Mouse (Mus musculus): ENCODE data around the gene Ephb6.
A peak's percentile ranks its signal among the peaks of the same experiment; 100 is the strongest.
"Not testable (repeated sequence)": the region's sequence is repeated elsewhere in the genome, so short reads cannot be mapped to it uniquely, and the experiment has no call there.

The Ephb6 gene

DNA sequence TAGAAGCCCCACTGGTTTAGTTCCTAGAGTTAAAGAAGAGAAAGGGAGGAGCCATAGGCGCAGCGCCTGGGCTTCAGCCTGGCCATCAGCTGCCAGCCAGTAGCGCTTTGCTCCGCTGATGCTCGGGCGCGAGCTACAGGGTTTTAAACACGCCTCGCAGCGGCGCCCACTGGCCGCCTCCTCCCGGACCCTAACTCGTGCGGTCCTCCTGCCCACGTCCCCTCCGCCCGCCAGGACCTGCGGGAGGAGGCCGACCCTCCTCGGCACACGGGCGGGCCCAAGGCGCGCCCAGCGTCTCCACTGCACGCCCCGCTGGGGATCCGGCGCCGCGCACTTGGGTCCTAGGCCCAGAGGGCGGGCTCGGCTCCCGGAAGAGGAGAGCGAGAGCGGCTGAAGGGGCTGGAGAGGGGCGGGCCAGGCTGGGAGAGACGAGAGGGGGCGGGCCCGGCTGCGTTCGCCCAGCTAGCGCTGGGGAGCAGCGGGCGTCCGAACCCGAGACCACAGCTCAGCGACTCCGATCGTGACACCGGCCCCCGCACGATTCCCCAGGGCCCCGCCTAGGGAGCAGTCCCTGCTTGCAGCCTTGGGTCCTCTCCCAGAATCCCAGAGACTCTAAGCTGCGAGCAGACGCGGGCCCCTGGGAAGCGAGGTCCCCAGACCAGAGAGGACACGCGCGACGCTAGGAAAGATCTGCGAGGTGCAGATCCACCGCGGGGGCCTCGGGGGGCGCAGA, at the start of gene Ephb6:
Gene Ephb6 (plus strand): TSS at position 422 of the 733 bp plus-strand sequence.
- peak; percentile 83 for DNase-seq (ENCODE audit: low spot score in 2 of 2)

DNA sequence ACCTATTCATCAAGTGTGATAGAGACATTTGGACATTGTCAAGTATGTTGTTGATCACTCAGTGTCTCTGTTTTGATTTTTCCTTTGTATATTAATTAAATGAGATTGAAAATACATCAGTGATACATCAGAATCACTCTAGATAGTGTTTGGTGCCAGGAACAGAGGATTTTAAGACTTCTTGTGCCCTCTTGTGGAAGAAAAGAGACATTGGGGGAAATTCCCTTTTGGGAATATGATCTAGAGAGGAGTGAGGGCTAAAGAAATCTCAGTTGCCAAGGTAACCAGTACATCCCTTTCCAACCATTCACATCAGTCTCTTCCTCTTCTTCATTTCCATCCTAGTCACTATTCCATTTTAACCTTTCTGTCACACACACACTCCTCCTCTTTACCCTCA, 48.9 kb upstream of the Ephb6 start:
- no peak for DNase-seq (ENCODE audit: low spot score in 2 of 2)

DNA sequence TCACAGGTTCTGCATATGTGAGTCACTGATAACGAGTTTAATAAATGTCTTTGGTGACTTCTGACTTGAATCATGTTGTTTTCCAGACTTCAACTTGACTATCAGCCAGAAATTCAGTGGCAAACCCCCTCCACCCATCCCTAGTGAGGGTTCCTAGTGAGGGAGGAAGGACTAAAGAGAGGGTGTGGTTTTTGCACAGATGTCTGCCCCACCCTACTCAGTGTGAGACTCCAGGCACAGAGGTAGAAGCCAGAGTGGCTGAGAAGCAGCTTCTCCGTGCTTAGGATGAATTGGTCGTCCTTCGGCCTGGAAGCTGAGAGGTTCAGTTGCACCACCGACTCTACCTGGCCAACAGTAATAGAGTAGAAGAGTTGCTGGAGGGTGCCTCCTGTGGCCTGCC, 47.8 kb upstream of the Ephb6 start:
- no peak for DNase-seq (ENCODE audit: low spot score in 2 of 2)

DNA sequence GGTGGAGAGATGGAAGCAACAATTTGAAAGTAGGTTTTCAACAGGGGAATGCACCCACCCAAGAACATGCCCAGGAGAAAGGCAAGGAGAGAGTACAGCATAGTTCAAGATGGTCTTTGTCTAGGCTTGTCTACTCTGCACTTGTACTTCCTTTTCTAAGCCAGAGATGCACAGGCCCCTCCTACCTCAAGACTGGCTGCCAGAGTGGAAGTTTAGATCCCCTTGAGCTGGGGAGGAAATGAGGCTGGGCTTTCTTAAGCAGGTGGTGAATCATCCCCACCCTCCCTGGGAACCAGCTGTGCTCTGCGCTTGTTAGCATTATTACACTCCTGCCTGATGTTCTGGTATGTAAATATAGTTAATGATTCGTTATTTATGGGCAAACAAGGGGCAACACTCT, 47.0 kb upstream of the Ephb6 start:
- DNase-seq (ENCODE audit: low spot score in 2 of 2): no peak

DNA sequence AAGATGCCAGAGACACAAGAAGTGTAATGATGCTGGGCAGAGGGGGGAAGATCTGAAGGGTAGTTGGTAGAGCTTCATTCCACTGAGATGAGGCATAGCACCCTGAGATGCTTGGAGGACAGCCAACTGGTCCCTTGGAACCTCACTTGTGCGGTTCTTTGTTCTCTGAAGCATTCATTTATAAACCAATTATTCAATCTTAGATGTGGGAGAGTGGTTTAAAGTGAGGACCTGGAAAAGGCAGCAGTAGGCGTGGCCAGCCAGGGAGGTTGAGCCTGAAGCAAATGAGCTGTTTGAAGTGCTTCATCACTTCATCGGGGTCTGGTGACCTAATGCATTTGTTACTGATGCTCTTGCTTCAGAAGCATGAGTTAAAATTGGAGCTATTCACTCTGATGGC, 46.0 kb upstream of the Ephb6 start:
- DNase-seq (ENCODE audit: low spot score in 2 of 2): no peak

DNA sequence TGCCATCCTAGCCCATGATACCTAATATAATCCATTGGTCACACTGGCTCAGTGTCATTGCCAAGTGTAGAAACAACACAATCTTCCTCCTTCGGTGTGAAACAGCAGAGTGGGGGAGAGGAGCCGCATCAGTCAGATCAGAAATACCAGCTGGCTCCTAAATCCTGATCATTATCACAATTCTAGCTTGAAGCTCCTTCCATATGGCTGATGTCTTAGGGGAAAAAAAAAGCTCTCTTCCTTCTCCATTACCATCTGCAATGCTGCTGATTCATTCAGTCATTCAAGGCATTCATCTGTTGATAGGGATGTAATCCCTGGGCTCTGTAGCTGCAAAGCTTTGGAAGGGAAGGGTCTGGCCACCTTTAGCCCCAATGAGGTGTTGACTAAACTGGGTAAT, 45.0 kb upstream of the Ephb6 start:
- DNase-seq (ENCODE audit: low spot score in 2 of 2): peak in 1 of 2 experiments; percentile 52

DNA sequence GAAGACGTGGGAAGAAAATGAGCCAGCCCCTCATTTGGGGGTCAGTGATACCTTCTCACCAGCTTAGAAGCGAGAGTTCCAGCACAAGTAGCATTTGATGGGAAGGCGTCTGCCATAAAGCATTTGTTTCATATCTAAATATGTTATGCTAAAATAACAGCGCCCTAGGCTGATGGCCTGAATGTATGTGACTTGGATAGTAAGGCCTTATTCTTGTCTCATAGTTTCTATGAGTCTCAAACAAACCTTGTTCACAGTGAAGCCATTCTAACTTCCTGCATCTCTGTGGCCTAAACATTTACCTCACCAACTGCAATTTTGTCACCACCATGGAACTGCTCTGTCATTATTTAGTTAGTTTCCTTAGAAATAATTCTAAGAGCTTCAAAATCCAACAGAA, 42.7 kb upstream of the Ephb6 start:
- DNase-seq (ENCODE audit: low spot score in 2 of 2): no peak

DNA sequence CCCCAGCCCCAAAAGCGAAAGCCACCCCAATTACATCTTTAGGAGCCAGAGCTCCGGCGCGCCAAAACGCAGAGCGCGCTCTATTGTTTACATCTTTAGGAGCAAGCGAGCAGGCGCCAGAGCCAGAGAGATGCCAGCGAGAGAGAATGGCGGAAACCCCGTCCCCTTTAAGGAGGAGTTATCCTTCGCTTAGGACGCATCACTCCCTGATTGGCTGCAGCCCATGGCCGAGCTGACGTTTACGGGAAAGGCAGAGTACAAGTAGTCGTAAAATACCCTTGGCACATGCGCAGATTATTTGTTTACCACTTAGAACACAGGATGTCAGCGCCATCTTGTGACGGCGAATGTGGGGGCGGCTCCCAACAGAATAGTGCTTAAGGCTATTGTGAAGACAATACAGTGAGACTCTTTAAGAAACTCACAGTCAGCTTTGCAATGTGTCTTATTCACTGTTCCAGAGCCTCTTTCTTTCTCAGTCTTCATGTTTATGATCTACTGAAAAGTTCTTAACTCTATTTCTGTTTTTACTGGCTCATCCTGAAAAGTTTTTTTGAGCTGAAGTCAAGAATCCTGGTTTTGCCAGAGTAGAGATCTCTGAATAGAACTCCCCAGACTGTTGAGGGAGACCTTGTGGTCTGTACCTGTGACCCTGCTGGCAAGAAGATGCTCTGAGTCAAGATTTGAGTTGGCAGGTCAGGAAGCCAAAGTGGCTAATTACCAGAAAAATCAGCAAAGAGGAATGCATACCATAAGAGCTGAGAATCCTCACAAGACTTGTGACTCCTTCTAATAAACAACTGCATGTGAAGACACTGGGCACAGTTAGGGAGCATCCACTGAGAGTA, 42.0 kb upstream of the Ephb6 start:
- not testable (repeated sequence) for DNase-seq (ENCODE audit: low spot score in 2 of 2)

DNA sequence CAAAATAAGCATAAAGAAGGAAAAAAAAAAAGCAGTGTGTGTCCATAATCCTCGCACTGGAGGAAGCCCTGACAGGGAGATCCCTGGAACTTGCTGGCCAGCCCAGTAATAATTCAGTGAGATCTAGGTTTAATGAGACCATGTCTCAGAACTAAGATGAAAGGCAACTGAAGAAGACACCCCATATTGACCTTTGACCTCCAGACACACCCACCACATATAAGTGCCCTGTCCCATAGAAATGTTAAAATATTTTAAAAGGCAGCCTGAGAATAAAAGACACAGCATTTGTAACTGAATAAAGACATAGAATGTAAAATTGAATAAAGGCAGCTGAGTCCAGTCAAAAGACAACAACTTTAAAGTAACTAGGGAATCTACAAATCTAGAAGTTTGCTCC, 40.0 kb upstream of the Ephb6 start:
- no peak for DNase-seq (ENCODE audit: low spot score in 2 of 2)

DNA sequence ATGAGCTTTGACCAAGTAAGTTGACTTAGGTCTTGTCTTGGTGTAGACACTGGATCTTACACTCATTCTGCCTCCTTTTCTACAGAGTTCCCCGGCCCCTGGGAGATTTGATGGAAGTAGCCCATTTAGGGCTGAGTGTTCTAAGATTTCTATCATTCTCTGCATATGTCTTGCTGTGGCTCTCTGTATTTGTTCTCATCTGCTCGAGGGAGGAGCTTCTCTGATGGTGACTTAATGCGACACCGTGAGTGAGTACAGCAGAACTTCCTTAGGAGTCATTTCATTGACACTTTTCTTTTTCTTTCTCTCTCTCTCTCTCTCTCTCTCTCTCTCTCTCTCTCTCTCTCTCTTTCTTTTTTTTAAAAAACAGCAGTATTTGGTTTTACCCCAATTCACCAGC, 38.3 kb upstream of the Ephb6 start:
- DNase-seq (ENCODE audit: low spot score in 2 of 2): no peak

DNA sequence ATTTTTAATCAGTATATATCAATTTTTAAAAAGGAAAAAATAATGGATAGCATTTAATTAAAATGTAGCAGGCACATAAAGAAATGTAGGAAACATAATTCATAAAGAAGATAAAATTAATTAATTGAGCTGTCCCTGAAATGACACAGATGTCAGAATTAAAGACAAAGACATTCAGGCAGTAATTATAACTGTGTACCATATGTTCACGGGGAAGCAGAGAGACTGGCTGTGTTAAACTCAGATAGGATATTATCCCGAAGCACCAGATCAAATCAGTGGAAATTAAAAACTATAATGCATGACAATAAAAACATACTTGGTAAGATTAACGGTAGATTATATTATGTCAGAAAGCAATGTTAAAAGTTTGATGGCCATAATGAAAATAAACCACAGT, 36.2 kb upstream of the Ephb6 start:
- no peak for DNase-seq (ENCODE audit: low spot score in 2 of 2)

DNA sequence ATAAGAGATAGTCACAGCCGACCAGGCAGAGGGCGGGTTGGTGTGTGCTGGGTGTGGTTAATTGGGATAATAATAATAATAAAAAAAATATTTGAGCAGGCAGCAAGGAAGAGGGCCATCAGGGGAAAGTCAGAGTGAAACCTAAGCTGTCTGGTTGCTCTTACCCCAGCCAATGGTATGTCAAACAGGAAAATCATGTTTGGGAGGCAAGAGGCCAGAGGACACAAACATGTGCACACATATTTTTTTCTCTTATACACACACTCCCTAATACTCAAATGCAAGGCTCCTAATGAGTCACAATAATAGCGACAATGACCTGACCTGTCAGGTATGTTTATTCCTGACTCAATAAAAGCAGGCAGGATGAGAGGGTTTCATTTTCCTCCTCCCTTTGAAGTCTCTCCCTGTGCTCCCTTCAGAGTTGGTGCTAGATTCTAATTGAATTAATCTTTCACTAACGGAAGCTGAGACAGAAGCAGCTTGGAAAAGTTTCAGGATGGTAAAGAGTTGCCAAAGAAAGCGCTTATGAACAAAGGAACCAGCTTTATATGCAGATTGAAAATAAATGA, 28.7 kb upstream of the Ephb6 start:
- DNase-seq (ENCODE audit: low spot score in 2 of 2): no peak

DNA sequence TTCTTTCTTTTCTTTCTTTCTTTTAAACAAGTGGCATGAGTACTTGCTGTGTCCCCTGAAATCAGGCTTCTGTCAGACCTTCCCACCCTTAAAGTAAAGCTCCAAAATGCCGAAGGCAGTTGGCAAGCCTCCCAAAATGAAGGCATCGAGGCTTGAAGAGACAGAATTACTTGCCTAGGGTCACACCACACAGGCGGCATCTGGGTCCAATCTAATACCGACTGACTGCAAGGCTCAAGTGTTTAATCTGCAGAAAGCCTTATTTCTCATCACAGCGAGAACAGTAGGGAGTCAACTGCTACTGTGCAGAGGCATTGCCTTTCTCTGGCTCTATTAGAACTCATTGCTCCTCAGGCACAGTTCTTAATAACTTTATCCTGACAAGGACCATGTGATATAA, 28.0 kb upstream of the Ephb6 start:
- no peak for DNase-seq (ENCODE audit: low spot score in 2 of 2)

DNA sequence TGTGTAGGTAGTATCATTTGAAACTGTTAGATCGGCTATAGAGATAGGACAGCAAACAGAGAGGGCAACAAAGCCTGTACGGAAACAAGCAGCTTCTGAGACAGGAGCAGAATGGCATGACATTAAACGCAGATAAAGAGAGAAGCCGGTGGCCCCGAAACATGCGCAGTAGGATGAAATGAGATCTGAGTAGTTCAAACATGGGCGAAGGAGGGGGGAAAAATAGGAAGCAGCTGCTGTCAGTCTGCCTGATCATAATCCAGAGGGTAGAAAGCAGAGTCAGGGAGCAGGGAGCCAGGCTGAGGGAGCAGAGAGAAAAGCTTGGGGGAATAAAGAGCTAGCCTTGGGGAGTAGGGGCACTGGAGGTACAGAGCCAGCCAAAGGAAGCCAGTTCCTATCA, 24.0 kb upstream of the Ephb6 start:
- DNase-seq (ENCODE audit: low spot score in 2 of 2): no peak

DNA sequence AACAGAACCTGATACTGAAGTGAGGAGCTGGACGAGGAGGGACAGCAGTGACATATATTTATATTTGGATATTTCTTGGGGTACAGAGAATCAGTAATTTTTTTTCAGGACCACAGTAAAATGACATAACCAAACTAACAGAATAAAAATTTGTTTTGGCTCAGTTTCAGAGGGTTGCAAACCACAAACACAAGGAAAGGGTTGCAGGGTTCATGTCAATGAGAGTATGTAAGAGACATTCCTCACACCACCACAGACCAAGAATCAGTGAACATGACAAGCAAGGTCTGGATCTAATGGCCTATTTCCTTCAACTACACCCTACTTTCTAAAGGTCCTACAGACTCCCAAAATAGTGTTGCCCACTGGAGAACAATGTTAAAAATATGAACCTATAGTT, 23.1 kb upstream of the Ephb6 start:
- no peak for DNase-seq (ENCODE audit: low spot score in 2 of 2)

DNA sequence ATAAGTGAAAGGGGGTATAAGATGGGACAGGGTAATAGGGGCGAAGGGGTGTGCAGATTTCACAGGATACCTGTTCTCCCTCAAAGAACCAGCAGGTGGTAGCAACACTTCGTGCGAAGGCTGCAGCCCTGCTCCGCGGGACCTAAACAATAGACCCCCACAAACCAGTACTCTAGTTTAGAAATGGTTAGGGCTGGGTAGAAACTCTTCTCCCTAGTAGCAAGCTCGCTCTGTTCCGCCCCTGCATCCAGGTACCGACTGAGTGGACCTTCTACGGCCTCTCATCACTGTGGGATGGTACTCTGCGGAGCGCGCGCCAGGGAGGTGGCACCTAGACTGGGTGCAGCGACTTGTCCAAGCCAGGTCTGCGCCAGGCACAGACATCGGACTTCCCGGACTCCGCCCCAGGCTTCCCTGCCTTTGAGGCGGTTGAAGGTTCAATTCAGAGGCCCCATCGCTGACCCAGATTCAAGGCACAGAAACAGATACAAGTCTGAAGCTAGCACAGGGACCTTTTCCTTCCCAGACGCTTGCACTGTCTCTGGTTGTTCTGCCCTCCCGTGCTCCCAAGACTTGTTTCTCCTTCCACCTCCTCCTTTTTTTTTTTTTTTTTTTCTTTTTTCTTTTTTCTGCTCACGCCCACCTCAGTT, 756 bp upstream of the Ephb6 start:
- DNase-seq (ENCODE audit: low spot score in 2 of 2): peak; percentile 69 to 74

DNA sequence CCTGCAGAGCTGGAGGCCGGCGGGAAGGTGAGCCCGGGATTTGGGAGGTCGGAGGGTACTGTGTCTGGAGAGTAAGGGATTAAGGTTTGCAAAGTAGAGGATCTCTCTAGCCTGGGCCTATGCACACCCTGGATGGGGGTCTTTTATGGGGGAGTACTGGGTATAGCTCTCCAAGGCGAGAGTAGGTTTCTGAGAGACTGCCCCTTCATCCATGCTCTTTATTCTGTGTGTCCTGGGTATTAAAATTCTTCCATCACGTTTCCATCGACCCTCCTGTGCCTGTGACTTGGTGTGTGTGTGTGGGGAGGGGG, 467 bp downstream of the Ephb6 start:
- no peak for DNase-seq (ENCODE audit: low spot score in 2 of 2)

DNA sequence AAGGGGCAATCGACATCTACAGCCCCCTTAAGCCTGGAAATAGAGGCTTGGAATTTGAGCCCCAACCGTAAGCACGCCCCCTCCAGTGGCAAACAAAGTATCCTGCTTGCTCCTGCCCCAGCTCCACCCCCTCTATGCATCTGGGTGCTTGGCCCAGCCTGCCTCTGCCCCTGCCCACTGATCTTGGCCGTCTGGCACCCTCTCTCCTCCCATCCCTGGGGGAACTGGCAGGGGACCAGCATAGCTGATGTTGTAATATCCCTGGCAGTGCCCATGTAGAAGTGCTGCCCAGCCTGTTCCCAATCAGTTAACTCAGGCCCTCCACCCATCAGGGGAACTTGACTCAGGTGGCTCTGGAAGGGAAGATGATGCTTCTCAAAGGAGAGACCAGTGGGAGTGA, 932 bp downstream of the Ephb6 start:
- peak in 1 of 2 experiments; percentile 75 for DNase-seq (ENCODE audit: low spot score in 2 of 2)

DNA sequence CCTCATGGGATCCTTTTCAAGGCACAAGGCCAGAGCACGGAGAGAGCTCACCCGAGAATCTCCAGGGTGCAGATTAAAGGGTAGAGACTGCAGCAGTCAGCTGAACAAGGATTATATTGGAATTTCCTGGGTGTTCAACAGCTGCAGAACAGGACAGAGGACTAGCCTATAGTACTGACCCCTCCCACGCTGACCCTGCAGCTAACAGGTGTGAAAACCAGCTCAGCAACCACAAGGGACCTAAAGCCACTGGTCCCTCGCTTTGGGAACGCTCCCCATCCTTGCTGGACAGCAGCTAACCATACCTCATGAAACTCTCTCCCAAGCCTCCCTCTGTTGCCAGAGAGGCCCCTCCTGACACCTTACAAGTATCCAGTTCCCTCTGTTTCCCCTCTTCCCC, 2.4 kb downstream of the Ephb6 start:
- no peak for DNase-seq (ENCODE audit: low spot score in 2 of 2)

DNA sequence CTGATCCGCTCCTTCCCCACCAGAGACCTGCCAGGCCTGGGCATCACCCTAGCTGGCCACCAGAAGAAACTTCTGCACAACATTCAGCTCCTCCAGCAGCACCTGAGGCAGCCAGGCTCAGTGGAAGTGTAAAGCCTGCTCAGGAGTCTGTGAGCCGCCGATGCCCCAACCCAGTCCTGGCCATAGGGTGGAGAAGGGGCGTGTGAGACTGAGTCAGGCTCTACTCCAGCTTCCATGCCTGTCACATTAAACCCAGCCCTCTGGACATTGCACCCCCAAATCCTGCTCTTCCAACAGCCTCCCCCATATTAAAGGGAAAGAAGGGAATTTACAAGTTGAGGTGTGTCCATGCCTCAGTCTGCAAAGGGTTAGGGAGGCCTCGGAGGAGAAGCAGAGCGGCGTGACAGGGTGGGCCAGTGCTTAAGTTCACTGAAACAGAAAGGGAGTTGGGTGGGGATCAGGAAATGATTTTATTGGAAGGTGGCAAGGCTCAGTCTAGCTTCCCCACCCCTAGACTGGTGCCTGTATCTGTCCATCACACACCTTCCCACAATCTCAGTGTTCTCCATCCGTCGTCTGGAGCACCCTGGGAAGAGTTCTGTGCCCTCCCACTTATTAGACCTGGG, 15.0 kb downstream of the Ephb6 start:
- DNase-seq (ENCODE audit: low spot score in 2 of 2): no peak

DNA sequence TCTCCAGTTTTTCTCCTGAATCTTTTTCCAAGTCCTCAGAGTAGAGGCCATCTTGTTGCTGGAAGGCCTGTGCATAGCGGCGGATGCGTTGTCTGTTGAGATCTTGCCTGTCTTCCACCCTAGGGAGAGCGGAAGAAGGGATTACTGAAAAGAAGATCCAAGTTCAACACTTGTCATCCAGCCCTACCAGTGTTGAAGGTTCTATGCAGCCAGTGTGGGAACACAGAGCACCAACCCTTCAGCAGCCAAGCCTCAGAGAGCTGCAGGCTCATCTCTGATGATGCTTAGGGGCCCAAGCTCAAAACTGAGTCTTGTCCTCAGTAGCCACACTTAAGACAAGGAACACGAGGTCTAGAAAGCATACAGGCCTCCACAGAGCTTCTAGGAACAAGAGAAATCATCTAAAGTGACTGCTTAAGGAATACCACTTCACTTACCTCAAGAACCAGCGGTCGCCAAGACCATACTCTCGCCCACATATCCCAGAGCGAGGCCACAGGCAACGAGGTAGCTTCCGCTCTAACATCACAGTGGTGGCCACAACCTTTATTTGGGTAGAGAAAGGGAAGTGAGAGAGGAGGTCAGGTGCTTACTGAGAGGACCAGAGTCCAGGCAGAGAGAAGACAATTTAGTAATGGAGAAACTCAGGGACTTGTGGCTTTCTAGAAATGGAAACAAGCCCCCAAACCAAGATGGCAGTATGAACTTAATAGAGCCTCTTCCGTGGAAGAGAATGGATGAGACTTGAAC, 16.1 kb downstream of the Ephb6 start:
- DNase-seq (ENCODE audit: low spot score in 2 of 2): no peak
